Mouse (Mus musculus): ENCODE measurements at regions not wholly inside any gene's neighbourhood (a gene's known extent, or its start where the extent isn't known, plus 50 kb on each side); places are given as distances from the start of the nearest gene placed in this dataset.

DNA sequence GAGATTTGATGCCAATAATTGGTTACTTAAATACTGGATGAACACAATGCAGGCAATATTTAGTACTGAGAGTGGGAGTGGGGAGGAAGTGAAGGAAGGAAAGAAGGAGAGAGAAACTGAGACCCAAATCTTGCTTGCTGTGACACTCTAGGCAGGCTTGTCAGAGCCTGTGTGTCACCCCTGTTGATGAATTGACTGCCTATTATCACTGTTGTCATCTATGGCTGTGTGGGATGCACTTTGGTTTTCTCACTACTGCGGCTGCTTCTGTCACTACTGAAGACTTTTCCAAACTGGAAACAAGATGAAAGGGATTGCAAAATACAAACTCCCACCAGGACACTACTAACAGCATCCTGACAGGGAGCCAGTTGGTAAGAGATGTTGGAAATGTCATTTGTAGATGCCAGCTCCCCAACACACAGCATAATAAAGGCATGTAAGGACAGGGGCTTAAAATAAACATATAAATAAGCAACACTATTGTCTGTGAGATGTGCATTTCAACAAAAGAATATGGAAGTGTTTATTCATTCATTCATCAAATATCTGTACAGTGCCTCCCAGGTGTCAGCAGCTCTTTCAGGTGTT is 207.0 kb upstream of the Ufl1 start:
- Histone ChIP-seq H3K9ac (ENCODE audit: low read depth, low read length) (no peak overlapping the region), H3K27me3 (ENCODE audit: control insufficient read depth, insufficient read depth, low read length) (no peaks in the 10 kb centered on the region), H3K4me1 (ENCODE audit: control insufficient read depth, insufficient read depth, low read length) (no peaks in the 10 kb centered on the region), H3K36me3 (ENCODE audit: control insufficient read depth, insufficient read depth, low read length) (no peaks in the 10 kb centered on the region), H3K27ac (replicated peaks; ENCODE audit: insufficient read depth, low read depth, low read length) (no peak overlapping the region), H3K4me3 (ENCODE audit: insufficient read depth, low read depth, low read length) (no peak overlapping the region), H3K79me2 (ENCODE audit: control insufficient read depth, insufficient read depth, low read length) (no peaks in the 10 kb centered on the region)
- 68% methylated on average over 1 of the region's 1 CpGs for WGBS
- DNase-seq (ENCODE audit: extremely low read depth, low read depth, low spot score), result no peak
- TF ChIP-seq POLR2A (IDR thresholded peaks at IDR 0.05; ENCODE audit: extremely low read depth, insufficient read depth, low read length), result no peak
- no peak for TF ChIP-seq CTCF (IDR thresholded peaks at IDR 0.05; ENCODE audit: low read depth, low read length)

DNA sequence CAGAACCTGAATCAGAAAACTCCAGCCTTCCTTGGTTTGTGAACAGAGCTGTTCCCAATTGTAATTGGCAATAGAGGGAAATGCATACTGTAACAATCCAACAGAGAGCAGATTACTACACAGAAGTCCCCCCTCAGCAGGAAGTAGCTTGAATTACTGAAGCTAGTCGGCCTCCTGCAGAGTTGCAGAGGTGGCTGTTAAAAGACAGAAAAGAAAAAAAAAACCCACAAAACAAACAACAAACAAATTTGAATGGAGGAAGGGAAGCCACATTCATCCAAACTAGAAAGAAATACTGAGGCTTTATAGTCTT is 202.0 kb upstream of the Ufl1 start:
- H3K4me3 ChIP-seq (ENCODE audit: insufficient read depth, low read depth, low read length), result no peak overlapping the region
- no peak overlapping the region for H3K27ac ChIP-seq (replicated peaks; ENCODE audit: insufficient read depth, low read depth, low read length)
- no peaks in the 10 kb centered on the region for H3K36me3 ChIP-seq (ENCODE audit: control insufficient read depth, insufficient read depth, low read length)
- no peaks in the 10 kb centered on the region for H3K4me1 ChIP-seq (ENCODE audit: control insufficient read depth, insufficient read depth, low read length)
- H3K9ac ChIP-seq (ENCODE audit: low read depth, low read length), result no peak overlapping the region
- 39% methylated on average over 1 of the region's 1 CpGs for WGBS
- H3K79me2 ChIP-seq (ENCODE audit: control insufficient read depth, insufficient read depth, low read length), result no peaks in the 10 kb centered on the region
- no peaks in the 10 kb centered on the region for H3K27me3 ChIP-seq (ENCODE audit: control insufficient read depth, insufficient read depth, low read length)
- no peak for DNase-seq (ENCODE audit: extremely low read depth, low read depth, low spot score)
- TF ChIP-seq CTCF (IDR thresholded peaks at IDR 0.05; ENCODE audit: low read depth, low read length) (no peak), POLR2A (IDR thresholded peaks at IDR 0.05; ENCODE audit: extremely low read depth, insufficient read depth, low read length) (no peak)

DNA sequence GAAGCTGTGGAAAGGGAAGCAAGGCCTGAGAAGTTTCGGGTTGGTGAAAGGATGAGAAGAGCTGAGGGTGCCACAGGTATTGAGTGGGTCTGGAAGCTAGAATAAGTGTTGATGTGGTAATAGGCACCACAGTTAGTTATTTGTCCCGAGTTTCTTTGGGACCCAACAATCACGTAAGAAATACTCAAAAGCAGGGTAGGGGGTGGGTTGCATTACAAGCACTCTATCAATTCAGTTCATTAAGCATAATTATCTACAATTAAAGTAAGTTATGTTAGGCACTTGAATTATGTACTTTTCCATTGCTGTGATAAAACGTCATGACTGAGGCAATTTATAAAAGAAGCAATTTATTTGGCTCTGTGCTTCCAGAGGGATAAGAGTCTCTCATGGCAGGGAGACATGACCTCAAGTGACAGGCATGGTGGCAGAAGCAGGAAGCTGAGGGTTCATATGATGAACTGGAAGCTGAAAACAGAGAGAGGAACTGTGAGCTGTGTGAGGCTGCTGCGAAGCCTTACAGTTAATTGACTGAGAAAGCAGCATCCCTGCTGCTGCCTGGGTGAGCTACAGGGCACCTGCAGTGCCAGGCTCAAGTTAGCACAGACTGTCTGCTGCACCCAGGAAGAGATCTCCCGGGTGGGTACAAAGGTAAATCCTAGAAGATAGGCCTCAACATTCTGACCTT is 201.5 kb upstream of the Ufl1 start:
- 70% methylated on average over 6 of the region's 6 CpGs for WGBS

DNA sequence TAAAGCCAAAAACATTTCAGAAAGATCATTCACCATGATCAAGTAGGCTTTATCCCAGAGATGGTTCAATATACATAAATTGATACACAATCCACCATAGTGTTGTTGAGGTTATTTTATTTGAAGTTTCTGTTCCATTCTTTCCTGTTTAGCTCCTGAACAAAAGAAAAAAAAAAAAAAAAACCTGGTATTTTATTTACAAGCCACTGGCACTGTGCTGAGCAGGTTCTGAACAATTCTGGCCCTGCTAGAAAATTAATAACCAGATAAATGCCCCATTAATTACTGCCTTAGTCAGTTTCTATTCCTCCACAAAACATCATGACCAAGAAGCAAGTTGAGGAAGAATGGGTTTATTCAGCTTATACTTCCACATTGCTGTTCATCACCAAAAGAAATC is 191.4 kb upstream of the Ufl1 start:
- Histone ChIP-seq H3K27ac (replicated peaks; ENCODE audit: insufficient read depth, low read depth, low read length) (no peak overlapping the region), H3K4me3 (ENCODE audit: insufficient read depth, low read depth, low read length) (no peak overlapping the region), H3K79me2 (ENCODE audit: control insufficient read depth, insufficient read depth, low read length) (no peaks in the 10 kb centered on the region), H3K4me1 (ENCODE audit: control insufficient read depth, insufficient read depth, low read length) (no peaks in the 10 kb centered on the region), H3K9ac (ENCODE audit: low read depth, low read length) (no peak overlapping the region), H3K27me3 (ENCODE audit: control insufficient read depth, insufficient read depth, low read length) (no peaks in the 10 kb centered on the region), H3K36me3 (ENCODE audit: control insufficient read depth, insufficient read depth, low read length) (no peaks in the 10 kb centered on the region)
- DNase-seq (ENCODE audit: extremely low read depth, low read depth, low spot score), result no peak
- TF ChIP-seq POLR2A (IDR thresholded peaks at IDR 0.05; ENCODE audit: extremely low read depth, insufficient read depth, low read length) (no peak), CTCF (IDR thresholded peaks at IDR 0.05; ENCODE audit: low read depth, low read length) (no peak)

More for the DNA sequence above, 201.5 kb upstream of the Ufl1 start:
- no peaks in the 10 kb centered on the region for H3K27me3 ChIP-seq (ENCODE audit: control insufficient read depth, insufficient read depth, low read length)
- no peak for DNase-seq (ENCODE audit: extremely low read depth, low read depth, low spot score)
- no peak overlapping the region for H3K4me3 ChIP-seq (ENCODE audit: insufficient read depth, low read depth, low read length)
- no peak overlapping the region for H3K27ac ChIP-seq (replicated peaks; ENCODE audit: insufficient read depth, low read depth, low read length)
- H3K4me1 ChIP-seq (ENCODE audit: control insufficient read depth, insufficient read depth, low read length), result no peaks in the 10 kb centered on the region
- no peak for TF ChIP-seq POLR2A (IDR thresholded peaks at IDR 0.05; ENCODE audit: extremely low read depth, insufficient read depth, low read length)
- TF ChIP-seq CTCF (IDR thresholded peaks at IDR 0.05; ENCODE audit: low read depth, low read length), result no peak
- H3K79me2 ChIP-seq (ENCODE audit: control insufficient read depth, insufficient read depth, low read length), result no peaks in the 10 kb centered on the region
- no peaks in the 10 kb centered on the region for H3K36me3 ChIP-seq (ENCODE audit: control insufficient read depth, insufficient read depth, low read length)
- no peak overlapping the region for H3K9ac ChIP-seq (ENCODE audit: low read depth, low read length)

DNA sequence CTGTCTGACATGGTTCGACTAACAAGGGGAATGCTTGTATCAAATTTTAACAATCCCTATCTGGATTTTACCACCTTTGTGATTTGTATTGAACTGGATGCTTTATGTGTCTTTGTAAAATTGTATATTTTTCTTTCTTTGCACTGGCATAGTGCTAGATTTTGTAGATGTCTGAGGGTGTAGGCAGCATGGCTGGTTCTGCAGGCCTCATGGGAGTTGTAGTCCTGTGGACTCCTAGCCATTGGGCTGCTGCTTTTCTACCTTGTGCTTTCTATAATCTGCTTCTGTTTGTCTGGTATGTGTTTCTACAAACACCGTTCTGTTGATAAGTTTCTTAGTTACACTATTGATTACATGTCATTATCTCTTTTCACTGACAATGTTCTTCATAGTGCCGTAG is 184.9 kb upstream of the Ufl1 start:
- Histone ChIP-seq H3K4me3 (ENCODE audit: insufficient read depth, low read depth, low read length) (no peak overlapping the region), H3K36me3 (ENCODE audit: control insufficient read depth, insufficient read depth, low read length) (no peaks in the 10 kb centered on the region), H3K9ac (ENCODE audit: low read depth, low read length) (no peak overlapping the region), H3K27ac (replicated peaks; ENCODE audit: insufficient read depth, low read depth, low read length) (no peak overlapping the region), H3K4me1 (ENCODE audit: control insufficient read depth, insufficient read depth, low read length) (no peaks in the 10 kb centered on the region), H3K79me2 (ENCODE audit: control insufficient read depth, insufficient read depth, low read length) (no peaks in the 10 kb centered on the region), H3K27me3 (ENCODE audit: control insufficient read depth, insufficient read depth, low read length) (no peaks in the 10 kb centered on the region)
- TF ChIP-seq POLR2A (IDR thresholded peaks at IDR 0.05; ENCODE audit: extremely low read depth, insufficient read depth, low read length) (no peak), CTCF (IDR thresholded peaks at IDR 0.05; ENCODE audit: low read depth, low read length) (no peak)
- no peak for DNase-seq (ENCODE audit: extremely low read depth, low read depth, low spot score)
- WGBS, result 71% methylated on average over 3 of the region's 3 CpGs

DNA sequence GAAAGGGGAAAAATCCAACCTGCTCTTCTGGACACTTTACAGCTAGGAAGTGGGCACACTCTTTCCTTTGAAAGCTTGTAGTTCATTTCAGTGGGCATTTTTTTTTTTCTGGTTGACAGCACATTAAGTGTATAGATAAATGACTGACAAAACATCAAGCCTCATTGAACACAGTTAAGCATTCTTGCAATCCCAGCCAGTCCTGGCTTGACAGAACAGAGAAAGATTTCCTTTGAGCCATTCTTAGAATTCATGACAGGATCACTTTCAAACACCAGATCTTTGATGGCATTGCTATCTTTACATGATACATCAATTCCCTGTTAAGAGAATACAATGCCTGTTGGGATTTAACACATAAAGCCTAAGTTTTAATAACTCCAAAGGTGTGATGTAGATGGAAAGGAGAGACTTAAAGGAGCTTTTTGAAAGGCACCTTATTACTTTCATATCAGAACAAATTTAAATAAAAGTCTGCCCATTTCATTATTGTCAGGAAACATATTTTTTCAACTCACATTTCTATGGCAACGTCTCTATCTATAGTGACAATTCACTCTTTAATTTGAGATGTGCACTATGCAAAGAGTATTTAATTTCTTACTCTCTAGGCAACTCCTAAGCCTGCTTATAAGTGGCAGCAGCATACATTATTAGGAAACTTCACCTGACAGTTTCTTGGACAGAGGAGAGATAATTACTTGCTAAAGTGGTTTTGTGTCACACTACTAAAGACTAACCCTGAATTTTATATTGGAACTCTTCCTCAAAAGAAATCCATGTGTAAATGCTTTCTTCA is 183.4 kb upstream of the Ufl1 start:
- Histone ChIP-seq H3K4me1 (ENCODE audit: control insufficient read depth, insufficient read depth, low read length) (no peaks in the 10 kb centered on the region), H3K9ac (ENCODE audit: low read depth, low read length) (no peak overlapping the region), H3K79me2 (ENCODE audit: control insufficient read depth, insufficient read depth, low read length) (no peaks in the 10 kb centered on the region), H3K27ac (replicated peaks; ENCODE audit: insufficient read depth, low read depth, low read length) (no peak overlapping the region), H3K36me3 (ENCODE audit: control insufficient read depth, insufficient read depth, low read length) (no peaks in the 10 kb centered on the region), H3K27me3 (ENCODE audit: control insufficient read depth, insufficient read depth, low read length) (no peaks in the 10 kb centered on the region), H3K4me3 (ENCODE audit: insufficient read depth, low read depth, low read length) (no peak overlapping the region)
- no peak for TF ChIP-seq CTCF (IDR thresholded peaks at IDR 0.05; ENCODE audit: low read depth, low read length)
- no peak for TF ChIP-seq POLR2A (IDR thresholded peaks at IDR 0.05; ENCODE audit: extremely low read depth, insufficient read depth, low read length)
- DNase-seq (ENCODE audit: extremely low read depth, low read depth, low spot score), result no peak
- WGBS, result 76% methylated on average over 1 of the region's 1 CpGs
